Mouse (Mus musculus): ENCODE measurements at regions not wholly inside any gene's neighbourhood (a gene's known extent, or its start where the extent isn't known, plus 50 kb on each side); places are given as distances from the start of the nearest gene placed in this dataset.

GRCm38 (mm10) chr5:44854189-44854588, 54.7 kb upstream of the Ldb2 start:
- no peak for TF ChIP-seq CTCF (IDR thresholded peaks at IDR 0.05; ENCODE audit: control insufficient read depth, insufficient read depth, low read length)
- no peak for TF ChIP-seq POLR2A (IDR thresholded peaks at IDR 0.05; ENCODE audit: borderline replicate concordance, control insufficient read depth, low read depth, low read length)
